Mouse (Mus musculus): ENCODE data around the gene Akap9.
A peak's percentile ranks its signal among the peaks of the same experiment; 100 is the strongest.
"Not testable (repeated sequence)": the region's sequence is repeated elsewhere in the genome, so short reads cannot be mapped to it uniquely, and the experiment has no call there.

The Akap9 gene

GRCm38 (mm10) chr5:3969114-3969513, 41.3 kb downstream of the Akap9 start:
- no peak for DNase-seq (ENCODE audit: low read depth, low spot score)

DNA sequence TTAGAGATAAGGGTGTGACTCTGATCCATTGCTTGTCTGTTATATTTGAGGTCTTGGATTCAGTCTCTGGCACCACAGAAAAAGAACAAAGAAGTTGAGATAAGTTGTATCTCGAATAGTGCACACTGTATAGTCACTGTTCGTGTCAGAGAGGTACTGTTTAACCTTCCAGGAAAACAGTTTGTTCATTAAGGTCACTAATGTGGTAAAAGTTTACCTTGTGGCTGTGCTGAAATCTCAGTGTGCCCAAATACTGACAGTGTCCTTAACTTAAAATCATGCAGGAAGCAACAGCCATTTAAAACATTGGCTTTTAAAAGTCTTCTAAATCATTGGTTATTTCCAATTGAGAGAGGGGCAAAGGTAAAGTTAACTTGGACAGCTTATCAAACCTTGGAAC, 43.1 kb downstream of the Akap9 start:
- no peak for DNase-seq (ENCODE audit: low read depth, low spot score)

DNA sequence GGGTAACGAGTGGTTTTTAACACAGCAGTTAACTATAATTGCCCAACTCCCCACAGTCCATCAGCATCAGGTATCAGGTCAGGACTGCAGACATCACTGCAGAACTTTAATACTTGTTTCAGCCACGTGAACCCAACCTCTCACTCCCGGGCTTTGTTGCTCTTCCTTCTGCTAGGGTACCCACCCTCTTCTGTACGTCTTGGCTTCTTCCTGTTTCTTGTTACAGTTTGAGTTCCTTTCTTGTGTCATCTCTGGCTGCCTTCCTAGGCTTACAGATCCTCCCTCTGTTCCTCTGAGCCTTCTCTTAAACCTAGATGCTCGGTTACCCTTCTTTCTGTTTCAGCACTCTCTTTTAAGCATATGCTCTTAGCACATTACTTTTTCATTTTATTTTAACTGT, 45.9 kb downstream of the Akap9 start:
- no peak for DNase-seq (ENCODE audit: low read depth, low spot score)

GRCm38 (mm10) chr5:3974896-3975295, 47.0 kb downstream of the Akap9 start:
- no peak for DNase-seq (ENCODE audit: low read depth, low spot score)

DNA sequence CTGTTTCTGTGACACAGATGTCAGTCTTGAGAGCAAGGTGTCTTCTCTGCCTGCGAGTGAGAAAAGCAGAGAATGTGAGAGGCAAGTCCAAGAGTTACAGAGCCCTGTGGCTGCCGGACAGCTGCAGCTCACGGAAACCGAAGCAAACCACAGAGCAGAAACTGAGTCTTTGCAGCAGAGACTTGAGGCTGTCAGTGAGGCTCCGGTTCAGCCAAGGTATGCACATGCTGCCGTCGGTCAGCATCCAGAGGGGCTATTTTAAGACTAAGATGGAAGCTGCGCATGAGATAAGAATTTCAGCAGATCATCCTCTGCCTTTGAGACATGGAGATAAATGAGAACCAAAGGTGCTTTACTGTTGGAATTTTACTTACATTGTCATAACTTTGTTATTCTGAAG, 48.3 kb downstream of the Akap9 start:
- no peak for DNase-seq (ENCODE audit: low read depth, low spot score)

- DNase-seq (ENCODE audit: low read depth, low spot score), result no peak
Measured at GRCm38 (mm10) chr5:3977904-3978303, 50.0 kb downstream of the Akap9 start.

- DNase-seq (ENCODE audit: low read depth, low spot score), result no peak
Measured at GRCm38 (mm10) chr5:3989608-3990007, 61.8 kb downstream of the Akap9 start.

- DNase-seq (ENCODE audit: low read depth, low spot score), result no peak
Measured at GRCm38 (mm10) chr5:3990499-3990898, 62.6 kb downstream of the Akap9 start.

- DNase-seq (ENCODE audit: low read depth, low spot score), result no peak
Measured at GRCm38 (mm10) chr5:4004531-4005469, 76.9 kb downstream of the Akap9 start.

- no peak for DNase-seq (ENCODE audit: low read depth, low spot score)
Measured at GRCm38 (mm10) chr5:4006606-4007005, 78.8 kb downstream of the Akap9 start.

DNA sequence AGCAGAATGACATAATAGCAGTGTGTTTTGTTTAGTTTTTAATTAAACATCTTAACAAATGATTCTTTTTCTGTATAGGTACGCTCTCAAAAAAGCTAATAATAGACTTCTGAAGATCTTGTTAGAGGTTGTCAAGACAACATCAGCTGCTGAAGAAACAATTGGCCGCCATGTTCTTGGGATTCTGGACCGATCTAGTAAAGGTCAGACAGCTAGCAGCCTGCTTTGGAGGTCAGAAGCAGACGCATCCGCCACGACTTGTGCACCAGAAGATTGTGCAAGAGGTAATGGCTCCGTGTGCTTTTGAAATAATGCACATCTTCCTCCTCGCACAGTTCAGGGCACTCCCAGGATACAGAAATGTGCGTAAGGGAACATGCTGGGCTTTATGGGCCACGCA, 80.4 kb downstream of the Akap9 start:
- DNase-seq (ENCODE audit: low read depth, low spot score), result peak; percentile 28

DNA sequence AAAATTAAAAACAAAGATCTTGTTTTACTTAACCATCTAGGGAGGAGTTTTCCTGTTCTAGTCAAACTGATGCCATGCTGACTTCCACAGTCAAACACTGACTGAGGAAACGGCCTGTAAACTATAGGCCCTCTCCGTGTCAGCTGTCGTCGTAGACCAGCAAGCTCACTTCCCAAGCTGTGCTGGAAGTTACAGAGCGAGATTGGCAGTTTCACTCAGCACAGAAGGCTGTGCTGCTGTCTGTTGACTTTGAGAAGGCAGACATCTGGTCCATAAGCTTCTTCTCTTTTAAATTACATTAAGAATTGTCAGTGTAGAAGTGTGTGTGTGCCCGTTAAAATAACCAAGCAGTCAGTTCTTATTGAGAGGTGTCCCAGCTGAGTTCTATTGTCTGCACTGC, 81.7 kb downstream of the Akap9 start:
- DNase-seq (ENCODE audit: low read depth, low spot score), result no peak

DNA sequence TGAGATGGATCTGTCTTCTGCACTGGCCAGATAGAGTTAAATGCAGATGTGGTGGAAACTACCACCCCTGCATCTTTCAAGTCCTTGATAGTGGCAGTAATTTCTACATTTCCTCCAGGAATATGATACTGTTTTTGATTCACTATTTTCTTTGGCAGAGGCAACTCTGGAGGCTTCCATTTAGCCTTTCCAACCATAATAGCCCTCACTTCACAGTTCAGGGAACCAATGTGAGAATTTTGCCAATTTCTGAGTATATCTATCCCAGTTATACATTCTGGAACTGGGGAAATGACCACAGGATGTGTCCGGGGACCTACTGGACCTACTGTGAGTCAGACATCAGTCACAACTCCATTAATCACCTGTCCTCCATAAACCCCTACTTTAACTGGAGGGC, 89.8 kb downstream of the Akap9 start:
- DNase-seq (ENCODE audit: low read depth, low spot score), result not testable (repeated sequence)

GRCm38 (mm10) chr5:4019377-4019776, 91.5 kb downstream of the Akap9 start:
- no peak for DNase-seq (ENCODE audit: low read depth, low spot score)

GRCm38 (mm10) chr5:4020018-4020417, 92.2 kb downstream of the Akap9 start:
- DNase-seq (ENCODE audit: low read depth, low spot score), result no peak

- DNase-seq (ENCODE audit: low read depth, low spot score), result no peak
Measured at GRCm38 (mm10) chr5:4023186-4023585, 95.3 kb downstream of the Akap9 start.

DNA sequence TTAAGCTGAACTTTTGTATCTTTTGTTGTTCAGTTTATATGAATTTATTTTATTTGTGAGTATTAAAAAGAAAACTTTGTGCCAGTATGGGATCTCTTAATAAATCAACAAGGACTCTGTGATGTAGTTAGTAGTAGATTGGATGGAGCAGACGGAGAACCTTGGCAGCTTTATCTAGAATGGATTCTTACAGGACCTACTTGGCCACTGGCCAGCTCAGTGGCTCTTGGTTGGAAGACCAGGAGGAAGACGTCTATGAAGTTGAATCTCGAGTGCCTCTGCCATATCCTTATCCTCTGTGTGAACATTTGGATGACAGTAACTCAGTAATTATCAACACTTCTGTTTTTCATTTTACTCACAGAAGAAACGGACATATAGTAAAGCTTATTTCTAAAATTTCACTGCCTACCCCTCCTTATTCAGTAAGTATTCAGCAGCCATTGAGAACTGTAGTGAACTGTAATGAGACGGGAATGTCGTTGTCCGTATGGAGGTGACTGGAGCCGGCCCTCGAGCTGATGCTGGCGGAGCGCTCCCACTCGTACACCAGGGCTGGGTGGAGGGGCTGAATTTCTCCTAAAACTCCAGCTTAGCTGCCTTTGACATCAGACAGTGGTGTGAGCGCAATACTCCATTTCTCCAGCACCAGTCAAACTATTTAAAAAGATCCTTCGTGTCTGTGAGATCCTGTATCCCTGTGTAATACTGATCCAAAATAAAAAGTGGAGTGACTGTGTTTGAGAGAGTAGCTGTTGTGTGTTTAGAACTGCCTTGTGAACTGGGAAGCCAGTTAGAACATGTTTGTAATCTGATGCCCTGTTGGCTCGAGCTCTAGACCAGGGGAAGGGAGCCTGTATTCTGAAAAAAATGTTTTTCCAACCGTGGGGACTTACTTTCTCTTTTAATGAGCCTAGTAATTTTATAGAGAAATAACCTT, 96.2 kb downstream of the Akap9 start:
- DNase-seq (ENCODE audit: low read depth, low spot score), result no peak

- DNase-seq (ENCODE audit: low read depth, low spot score), result no peak
Measured at GRCm38 (mm10) chr5:4024727-4025126, 96.9 kb downstream of the Akap9 start.

DNA sequence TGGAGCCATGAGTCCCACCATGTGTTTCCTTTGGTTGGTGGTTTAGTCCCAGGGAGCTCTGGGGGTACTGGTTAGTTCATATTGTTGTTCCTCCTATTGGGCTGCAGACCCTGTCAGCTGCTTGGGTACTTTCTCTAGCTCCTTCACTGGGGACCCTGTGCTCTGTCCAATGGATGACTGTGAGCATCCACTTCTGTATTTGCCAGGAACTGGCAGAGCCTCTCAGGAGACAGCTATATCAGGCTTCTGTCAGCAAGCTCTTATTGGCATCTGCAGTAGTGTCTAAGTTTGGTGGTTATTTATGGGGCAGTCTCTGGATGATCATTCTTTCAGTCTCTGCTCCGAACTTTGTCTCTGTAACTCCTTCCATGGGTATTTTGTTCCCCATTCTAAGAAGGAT, 98.5 kb downstream of the Akap9 start:
- not testable (repeated sequence) for DNase-seq (ENCODE audit: low read depth, low spot score)

DNA sequence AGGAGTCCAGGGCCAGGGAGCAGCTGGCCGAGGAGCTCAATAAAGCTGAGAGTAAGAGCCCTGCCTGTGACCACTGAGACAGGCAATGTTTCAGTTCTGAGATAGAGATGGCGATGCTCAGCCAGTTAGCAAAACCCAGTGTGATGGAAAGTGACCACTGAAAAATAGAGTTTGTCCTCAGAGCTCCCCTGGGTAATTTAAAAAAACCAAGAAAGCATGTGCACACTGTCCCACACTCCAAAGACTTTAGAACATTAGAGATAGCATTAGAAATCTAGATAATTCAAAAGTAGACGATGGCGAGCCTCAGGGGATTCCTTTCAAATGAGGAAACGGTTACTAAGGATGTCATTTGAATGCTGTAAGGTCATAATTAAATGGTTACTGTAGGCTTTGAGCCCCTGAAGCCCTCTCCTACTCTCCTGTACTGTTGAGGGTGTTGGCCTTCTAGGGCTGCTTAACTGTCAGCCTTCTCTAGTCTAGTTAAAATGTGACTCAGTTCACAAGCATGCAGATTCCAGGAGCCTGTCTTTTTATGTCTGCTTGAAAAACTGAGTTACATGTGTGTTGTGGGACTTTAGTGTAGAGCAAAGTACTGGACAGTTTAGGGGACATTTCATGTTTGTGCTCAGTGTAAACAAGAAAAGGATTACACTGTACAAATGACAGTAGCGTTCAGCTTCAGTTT, 100.8 kb downstream of the Akap9 start:
- no peak for DNase-seq (ENCODE audit: low read depth, low spot score)

DNA sequence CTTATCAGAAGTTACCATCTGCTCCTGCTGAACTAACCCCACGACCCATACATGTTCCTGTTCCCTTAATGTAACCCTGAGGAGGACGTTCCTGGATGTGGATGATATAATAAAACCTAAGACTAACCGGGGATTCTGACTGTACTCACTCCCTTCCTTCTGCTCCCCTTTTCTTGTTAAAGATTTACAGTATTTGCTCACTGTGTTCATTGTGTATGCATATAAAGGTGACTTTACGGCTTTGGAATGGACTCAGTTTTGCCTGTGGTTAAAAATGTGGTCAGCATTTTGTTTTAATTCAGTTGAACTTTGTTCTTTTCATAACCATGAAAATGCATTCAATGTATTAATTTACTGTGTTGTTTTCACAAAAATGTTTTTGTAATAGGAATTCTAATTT, 104.0 kb downstream of the Akap9 start:
- no peak for DNase-seq (ENCODE audit: low read depth, low spot score)

DNA sequence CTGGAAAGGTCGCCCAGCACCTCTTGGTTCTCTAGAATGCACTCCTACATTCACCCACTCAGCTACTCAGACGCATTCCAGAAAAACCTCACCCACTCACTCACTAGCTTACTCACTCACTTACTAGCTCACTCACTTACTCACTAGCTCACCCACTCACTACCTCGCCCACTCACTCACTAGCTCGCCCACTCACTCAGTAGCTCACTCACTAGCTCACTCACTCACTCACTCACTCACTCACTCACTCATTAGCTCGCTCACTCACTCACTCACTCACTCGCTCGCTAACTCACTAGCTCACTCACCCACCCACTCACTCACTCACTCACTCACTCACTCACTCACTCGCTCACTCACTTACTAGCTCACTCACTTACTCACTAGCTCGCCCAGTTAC, 108.8 kb downstream of the Akap9 start:
- DNase-seq (ENCODE audit: low read depth, low spot score), result peak; percentile 93
